Mouse (Mus musculus): ENCODE data around the gene Gm15114.
"Not testable (repeated sequence)": the region's sequence is repeated elsewhere in the genome, so short reads cannot be mapped to it uniquely, and the experiment has no call there.

The Gm15114 gene

GRCm38 (mm10) chrX:148488649-148489048 lies at the start of gene Gm15114:
Gm15114 (plus strand) TSS chrX:148488949.
- DNase-seq (ENCODE audit: low read depth, low spot score), result not testable (repeated sequence)

Data from mesoderm, embryonic 11.5 days (tissue).